Mouse (Mus musculus): ENCODE data around the gene Hist1h2ab.
"Not testable (repeated sequence)": the region's sequence is repeated elsewhere in the genome, so short reads cannot be mapped to it uniquely, and the experiment has no call there.

Hist1h2ab gene

GRCm38 (mm10) chr13:23750839-23751477 lies at the start of gene Hist1h2ab:
Hist1h2ab (plus strand) TSS chr13:23751126.
- not testable (repeated sequence) for DNase-seq (ENCODE audit: low spot score)

GRCm38 (mm10) chr13:23702220-23702619 lies 48.7 kb upstream of the Hist1h2ab start:
- no peak for DNase-seq (ENCODE audit: low spot score)

- DNase-seq (ENCODE audit: low spot score): not testable (repeated sequence)
Observed at GRCm38 (mm10) chr13:23702801-23703200, 48.1 kb upstream of the Hist1h2ab start.

- DNase-seq (ENCODE audit: low spot score): no peak
Observed at GRCm38 (mm10) chr13:23705751-23706356, 45.1 kb upstream of the Hist1h2ab start.

GRCm38 (mm10) chr13:23706771-23707170 lies 44.2 kb upstream of the Hist1h2ab start:
- DNase-seq (ENCODE audit: low spot score): no peak

- no peak for DNase-seq (ENCODE audit: low spot score)
Observed at GRCm38 (mm10) chr13:23708041-23708440, 42.9 kb upstream of the Hist1h2ab start.

GRCm38 (mm10) chr13:23708654-23709053 lies 42.3 kb upstream of the Hist1h2ab start:
- DNase-seq (ENCODE audit: low spot score): no peak

- DNase-seq (ENCODE audit: low spot score): no peak
Observed at GRCm38 (mm10) chr13:23709714-23710373, 41.1 kb upstream of the Hist1h2ab start.

GRCm38 (mm10) chr13:23710374-23711089 lies 40.4 kb upstream of the Hist1h2ab start, which contains the start of gene Hfe:
Hfe (minus strand) TSS chr13:23710854.
- DNase-seq (ENCODE audit: low spot score): peak; percentile 21

GRCm38 (mm10) chr13:23716261-23717042 lies 34.5 kb upstream of the Hist1h2ab start:
- DNase-seq (ENCODE audit: low spot score): no peak

- DNase-seq (ENCODE audit: low spot score): no peak
Observed at GRCm38 (mm10) chr13:23717176-23717575, 33.8 kb upstream of the Hist1h2ab start.

- DNase-seq (ENCODE audit: low spot score): not testable (repeated sequence)
Observed at GRCm38 (mm10) chr13:23717593-23718245, 33.2 kb upstream of the Hist1h2ab start.

GRCm38 (mm10) chr13:23724239-23724638 lies 26.7 kb upstream of the Hist1h2ab start:
- no peak for DNase-seq (ENCODE audit: low spot score)

GRCm38 (mm10) chr13:23725213-23725612 lies 25.7 kb upstream of the Hist1h2ab start:
- DNase-seq (ENCODE audit: low spot score): no peak

- DNase-seq (ENCODE audit: low spot score): no peak
Observed at GRCm38 (mm10) chr13:23728472-23729191, 22.3 kb upstream of the Hist1h2ab start.

- DNase-seq (ENCODE audit: low spot score): no peak
Observed at GRCm38 (mm10) chr13:23729192-23729525, 21.8 kb upstream of the Hist1h2ab start.

- DNase-seq (ENCODE audit: low spot score): no peak
Observed at GRCm38 (mm10) chr13:23729706-23730105, 21.2 kb upstream of the Hist1h2ab start.

- DNase-seq (ENCODE audit: low spot score): no peak
Observed at GRCm38 (mm10) chr13:23730479-23730878, 20.4 kb upstream of the Hist1h2ab start.

- no peak for DNase-seq (ENCODE audit: low spot score)
Observed at GRCm38 (mm10) chr13:23732156-23732804, 18.6 kb upstream of the Hist1h2ab start.

- DNase-seq (ENCODE audit: low spot score): no peak
Observed at GRCm38 (mm10) chr13:23737091-23737490, 13.8 kb upstream of the Hist1h2ab start.
